Mouse (Mus musculus) lung, postnatal 0 days (tissue): ENCODE measurements at regions not wholly inside any gene's neighbourhood (a gene's known extent, or its start where the extent isn't known, plus 50 kb on each side); places are given as distances from the start of the nearest gene placed in this dataset.

Experiments
- CTCF ChIP-seq: IDR thresholded peaks from 2 replicates; pipeline ENCODE4 v1.5.1; 2016; ENCODE audit warnings: antibody characterized with exemption, mild to moderate bottlenecking
- EP300 ChIP-seq: IDR thresholded peaks from 2 replicates; pipeline ENCODE4 v1.6.1; 2016; ENCODE audit warnings: antibody characterized with exemption, mild to moderate bottlenecking, control low read depth

DNA sequence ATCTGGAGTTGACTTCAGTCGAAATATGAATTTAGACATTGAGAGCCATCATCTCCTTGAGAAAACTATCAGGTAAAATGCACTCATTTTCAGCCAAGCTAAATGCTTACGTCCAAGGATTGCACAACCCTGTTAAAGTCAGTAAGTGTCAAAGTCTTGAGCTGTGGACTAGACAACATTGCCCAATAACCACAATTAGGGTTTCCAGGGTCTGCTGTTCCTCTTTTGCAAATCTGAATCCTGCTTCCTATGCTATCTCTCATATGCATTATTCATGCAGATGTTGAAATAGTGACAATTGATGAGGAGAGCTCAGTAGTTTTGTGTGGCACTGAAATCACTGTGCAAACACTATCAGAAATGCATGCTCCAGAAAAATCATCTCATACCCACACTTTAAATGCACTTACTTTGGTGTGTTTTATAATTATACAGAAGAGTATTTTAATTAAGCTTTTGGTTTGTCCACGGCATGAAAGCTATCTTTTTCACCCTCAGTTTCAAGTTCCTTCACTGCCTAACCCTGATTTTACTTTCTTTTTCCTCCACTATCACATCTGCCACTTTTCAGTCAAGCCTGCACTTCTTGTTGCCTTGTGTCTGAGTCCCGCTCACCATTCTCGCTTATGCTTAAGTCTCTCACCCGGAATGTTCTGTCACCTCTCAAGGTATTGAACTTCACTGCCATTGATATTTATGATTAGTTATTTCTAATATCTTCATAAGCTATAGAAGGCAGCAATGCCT lies 429.4 kb upstream of the Mef2c start:
- no peak for TF ChIP-seq CTCF
- TF ChIP-seq EP300 = no peak
